Mouse (Mus musculus): ENCODE measurements around the gene Grip1.

Gene Grip1

GRCm38 (mm10) chr10:120128601-120129277 is 675.1 kb downstream of the Grip1 start:
- DNase-seq (ENCODE audit: low spot score in 2 of 2) = no peak

- peak in 1 of 2 experiments; percentile 30 for DNase-seq (ENCODE audit: low spot score in 2 of 2)
Observed at GRCm38 (mm10) chr10:120130621-120131020, 677.0 kb downstream of the Grip1 start.

- no peak for DNase-seq (ENCODE audit: low spot score in 2 of 2)
Observed at GRCm38 (mm10) chr10:120133697-120134096, 680.1 kb downstream of the Grip1 start.

DNA sequence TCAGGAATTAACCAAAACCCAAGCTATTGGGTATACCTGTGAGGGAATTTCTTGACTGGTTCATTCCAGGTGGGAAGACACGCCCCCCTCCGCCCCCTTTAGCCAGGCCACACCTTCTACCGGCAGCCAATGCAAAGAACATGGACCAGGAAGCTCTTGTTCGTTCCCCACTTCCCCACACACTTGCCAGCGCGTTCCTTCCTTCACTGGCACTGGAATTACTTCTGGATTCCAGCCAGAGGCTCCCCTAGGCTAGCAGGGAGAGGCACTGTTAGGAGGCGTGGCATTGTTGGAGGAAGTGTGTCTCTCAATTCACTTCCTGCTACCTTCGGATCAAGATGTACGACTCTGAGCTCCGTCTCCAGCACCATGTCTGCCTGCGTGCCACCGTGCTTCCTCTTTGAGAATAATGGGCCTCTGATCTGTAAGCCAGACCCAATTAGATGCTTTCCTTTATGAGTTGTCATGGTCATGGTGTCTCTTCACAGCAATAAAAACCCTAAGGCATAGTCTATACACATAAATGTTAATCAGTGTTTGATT is 682.5 kb downstream of the Grip1 start:
- no peak for DNase-seq (ENCODE audit: low spot score in 2 of 2)
